Mouse (Mus musculus): ENCODE results near the gene Plcd3. TPM values are rescaled to one million over a fixed set of nuclear protein-coding genes. Genes with fewer than 3 reads are reported as not detected.

Gene Plcd3
- polyA plus RNA-seq, 1 experiment from 2014 or later, result 0.31 TPM

DNA sequence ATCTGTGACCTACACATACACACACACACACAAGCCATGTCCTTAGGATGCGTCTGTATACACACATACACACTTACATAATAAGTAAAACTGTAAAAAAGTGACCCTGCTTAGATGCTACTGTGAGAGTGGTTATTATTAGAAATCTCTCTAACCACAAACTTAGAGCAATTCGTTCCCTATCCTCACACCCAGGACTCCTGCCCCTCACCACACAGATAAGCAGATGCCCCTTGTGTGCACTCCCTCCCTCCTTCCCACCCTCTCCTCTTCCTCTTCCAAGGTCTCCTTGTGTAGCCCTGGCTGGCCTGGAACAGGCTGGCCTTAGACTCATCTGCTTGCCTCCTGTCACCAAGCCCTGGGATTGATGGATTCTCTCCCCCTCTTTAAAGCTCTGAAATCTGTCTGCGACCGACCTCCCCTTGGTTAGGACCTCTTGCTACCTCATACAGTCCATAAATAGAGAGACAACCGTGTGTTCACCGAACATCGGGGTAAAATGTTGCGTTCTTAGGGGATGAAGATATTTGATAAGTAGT lies 34.6 kb upstream of the Plcd3 start:
- no peak for ATAC-seq (ENCODE audit: insufficient read depth)
- H3K4me2 ChIP-seq, result peak overlapping the region; percentile 78
- H3K4me3 ChIP-seq (replicated peaks), result no peak overlapping the region
- WGBS (ENCODE audit: insufficient replicate concordance), result 17% methylated on average over 8 of the region's 8 CpGs
- peak overlapping the region; percentile 96; the same call in 1 of the 2 replicates for H3K27ac ChIP-seq (replicated peaks)
- H3K9ac ChIP-seq, result no peak overlapping the region
- no peaks in the 10 kb centered on the region for H3K9me3 ChIP-seq (replicated peaks)
- H3K36me3 ChIP-seq (replicated peaks), result peaks cover 19% of the 10 kb centered on the region
- H3K4me1 ChIP-seq (replicated peaks), result peaks cover 58% of the 10 kb centered on the region
- no peaks in the 10 kb centered on the region for H3K27me3 ChIP-seq

GRCm38 (mm10) chr11:103134221-103134620 lies 32.8 kb upstream of the Plcd3 start:
- Histone ChIP-seq H3K4me3 (replicated peaks) (peak overlapping the region; percentile 97; the same call in 1 of the 2 replicates), H3K4me1 (replicated peaks) (peaks cover 61% of the 10 kb centered on the region), H3K4me2 (peak overlapping the region; percentile 78), H3K27ac (replicated peaks) (peak overlapping the region; percentile 96), H3K9ac (peak overlapping the region; percentile 71; the same call in 1 of the 2 replicates), H3K36me3 (replicated peaks) (peaks cover 14% of the 10 kb centered on the region), H3K27me3 (no peaks in the 10 kb centered on the region), H3K9me3 (replicated peaks) (no peaks in the 10 kb centered on the region)
- ATAC-seq (ENCODE audit: insufficient read depth), result no peak
- WGBS (ENCODE audit: insufficient replicate concordance), result 57% methylated on average over 3 of the region's 3 CpGs

- peak overlapping the region; percentile 71 for H3K9ac ChIP-seq
- 0 out of 2 replicates have a peak, but pooled peaks have one; percentile 2 for ATAC-seq (ENCODE audit: insufficient read depth)
- no peaks in the 10 kb centered on the region for H3K27me3 ChIP-seq
- H3K9me3 ChIP-seq (replicated peaks), result no peaks in the 10 kb centered on the region
- H3K4me1 ChIP-seq (replicated peaks), result peaks cover 61% of the 10 kb centered on the region
- peak overlapping the region; percentile 96 for H3K27ac ChIP-seq (replicated peaks)
- H3K4me2 ChIP-seq, result peak overlapping the region; percentile 78
- peaks cover 8% of the 10 kb centered on the region for H3K36me3 ChIP-seq (replicated peaks)
- peak overlapping the region; percentile 97 for H3K4me3 ChIP-seq (replicated peaks)
- WGBS (ENCODE audit: insufficient replicate concordance), result 42% methylated on average over 6 of the region's 6 CpGs
These were observed 32.2 kb upstream of the Plcd3 start for GRCm38 (mm10) chr11:103133456-103134185.

DNA sequence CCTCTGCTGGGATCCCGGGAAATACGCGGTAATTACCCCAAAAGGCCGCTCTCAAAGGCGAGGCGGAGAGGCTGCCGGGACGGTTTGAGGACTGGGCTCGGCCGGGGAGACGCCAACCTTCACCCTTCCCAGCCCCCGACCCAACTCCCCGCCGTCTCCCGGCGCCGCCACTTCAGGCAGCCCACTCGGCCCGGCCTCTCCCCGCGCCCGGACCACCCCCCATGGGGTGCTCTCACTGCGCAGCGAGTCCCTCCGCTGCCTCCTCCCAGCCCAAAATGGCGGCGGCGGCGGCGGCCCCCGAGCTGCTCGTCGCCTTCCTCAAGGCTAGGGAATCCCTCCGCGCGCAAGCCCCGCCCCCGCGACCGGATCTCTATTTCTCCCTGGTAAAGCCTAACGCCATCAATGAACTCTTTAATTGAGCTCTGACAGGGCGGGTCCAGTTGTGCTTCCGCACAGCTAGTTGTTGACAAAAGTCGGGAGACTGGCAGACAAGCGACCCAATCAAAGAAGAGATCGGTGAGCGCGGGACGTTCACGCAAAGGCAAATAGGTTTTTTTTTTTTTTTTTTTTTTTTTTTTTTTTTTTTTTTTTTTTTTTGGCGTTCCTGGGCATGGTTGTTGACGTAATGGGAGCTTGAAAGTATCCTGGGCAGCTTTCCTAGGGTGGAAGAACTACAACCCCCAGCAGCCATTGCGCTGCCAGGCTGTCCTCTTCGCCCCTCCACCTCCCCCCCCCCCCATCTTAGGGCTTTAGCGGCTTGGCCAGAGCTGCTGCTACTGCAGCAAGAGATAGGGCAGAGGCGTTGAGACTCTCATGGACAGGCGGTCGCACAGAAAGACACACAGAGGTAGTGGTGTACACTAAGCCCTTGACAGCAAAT lies 31.4 kb upstream of the Plcd3 start:
- H3K27me3 ChIP-seq, result no peaks in the 10 kb centered on the region
- H3K9ac ChIP-seq, result peak overlapping the region; percentile 100
- ATAC-seq (ENCODE audit: insufficient read depth), result peak; percentile 87
- peaks cover 61% of the 10 kb centered on the region for H3K4me1 ChIP-seq (replicated peaks)
- peak overlapping the region; percentile 78 for H3K4me2 ChIP-seq
- H3K27ac ChIP-seq (replicated peaks), result peak overlapping the region; percentile 96
- 0 out of 2 replicates have a peak, but pooled peaks cover 2% of the 10 kb centered on the region for H3K36me3 ChIP-seq (replicated peaks)
- H3K4me3 ChIP-seq (replicated peaks), result peak overlapping the region; percentile 97
- 1% methylated on average over 58 of the region's 58 CpGs for WGBS (ENCODE audit: insufficient replicate concordance)
- no peaks in the 10 kb centered on the region for H3K9me3 ChIP-seq (replicated peaks)

DNA sequence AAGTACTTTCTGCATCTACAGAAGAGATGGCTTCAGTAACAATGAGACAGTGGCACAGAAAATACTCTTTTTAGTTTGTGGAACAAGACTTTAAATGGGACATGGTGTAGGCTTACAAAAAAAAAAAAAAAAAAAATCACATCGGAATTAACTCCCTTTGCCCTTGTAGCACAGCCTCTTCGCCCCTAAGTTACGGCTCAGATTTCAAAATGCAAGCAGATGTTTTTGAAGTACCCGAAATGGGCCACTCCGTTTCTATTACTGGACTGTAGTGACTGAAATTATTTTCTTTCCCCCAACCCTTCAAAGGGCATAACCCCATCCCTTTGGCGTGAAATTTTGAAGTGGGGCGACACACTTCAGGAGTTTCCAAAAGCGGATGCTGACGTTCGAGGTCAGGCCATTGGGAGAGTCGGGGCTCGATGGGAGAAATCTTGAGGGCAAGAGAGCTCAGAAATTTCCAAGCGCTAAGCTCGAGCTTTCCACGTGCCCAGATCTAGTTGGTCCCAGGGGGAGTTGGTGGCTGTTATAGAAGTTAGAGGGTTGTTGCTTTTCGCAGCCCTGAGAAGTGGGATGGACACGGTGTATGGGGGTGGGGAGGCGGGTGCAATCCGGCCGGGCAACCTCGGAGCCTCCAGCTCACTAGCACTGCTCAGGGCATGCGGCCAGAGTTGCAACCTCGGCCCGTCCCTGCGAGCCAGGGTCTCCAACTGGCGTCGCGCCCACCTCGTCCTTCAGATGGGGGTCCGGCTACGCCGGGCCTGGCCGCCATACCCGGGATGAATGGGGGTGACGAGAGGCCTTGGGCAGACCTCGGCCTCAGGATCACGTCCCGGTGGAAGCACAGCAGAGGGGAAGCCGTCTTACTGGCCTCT lies 30.5 kb upstream of the Plcd3 start, which contains the start of gene Hexim2:
TSS of gene Hexim2 (plus strand) at position 729 of the 875 bp plus-strand sequence.
- H3K9me3 ChIP-seq (replicated peaks), result no peaks in the 10 kb centered on the region
- H3K36me3 ChIP-seq (replicated peaks), result 0 out of 2 replicates have a peak, but pooled peaks cover 2% of the 10 kb centered on the region
- H3K27ac ChIP-seq (replicated peaks), result peak within 1 kb of the TSS; percentile 96
- peak within 1 kb of the TSS; percentile 100 for H3K9ac ChIP-seq
- peak; percentile 27 for ATAC-seq (ENCODE audit: insufficient read depth)
- WGBS (ENCODE audit: insufficient replicate concordance), result 1% methylated on average over 39 of the region's 39 CpGs
- no peaks in the 10 kb centered on the region for H3K27me3 ChIP-seq
- H3K4me3 ChIP-seq (replicated peaks), result peak within 1 kb of the TSS; percentile 97
- peak within 1 kb of the TSS; percentile 78 for H3K4me2 ChIP-seq
- H3K4me1 ChIP-seq (replicated peaks), result peaks cover 57% of the 10 kb centered on the region

DNA sequence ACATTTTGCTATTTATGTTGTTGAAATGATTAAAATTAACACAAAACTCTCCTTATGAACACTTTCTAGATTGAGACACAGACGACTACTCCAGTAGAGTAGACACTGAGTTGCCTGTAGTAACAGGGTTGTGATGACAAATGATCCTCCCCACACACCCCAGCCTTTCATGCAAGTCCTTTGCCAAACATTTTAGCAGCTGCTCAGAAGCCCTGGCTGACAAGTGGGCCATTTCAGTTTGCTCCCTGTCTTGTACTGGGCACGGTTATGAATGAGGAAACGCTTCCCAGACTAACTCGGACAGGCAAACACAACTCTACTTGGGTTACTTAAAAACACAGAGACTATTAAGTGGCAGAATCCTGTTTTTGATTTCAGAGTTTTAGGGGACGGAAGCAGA lies 18.9 kb upstream of the Plcd3 start:
- Histone ChIP-seq H3K36me3 (replicated peaks) (no peaks in the 10 kb centered on the region), H3K4me2 (no peak overlapping the region), H3K4me1 (replicated peaks) (peaks cover 26% of the 10 kb centered on the region), H3K9ac (no peak overlapping the region), H3K27me3 (no peaks in the 10 kb centered on the region), H3K9me3 (replicated peaks) (no peaks in the 10 kb centered on the region), H3K4me3 (replicated peaks) (no peak overlapping the region), H3K27ac (replicated peaks) (no peak overlapping the region)
- WGBS (ENCODE audit: insufficient replicate concordance), result 69% methylated on average over 5 of the region's 5 CpGs
- ATAC-seq (ENCODE audit: insufficient read depth), result no peak

DNA sequence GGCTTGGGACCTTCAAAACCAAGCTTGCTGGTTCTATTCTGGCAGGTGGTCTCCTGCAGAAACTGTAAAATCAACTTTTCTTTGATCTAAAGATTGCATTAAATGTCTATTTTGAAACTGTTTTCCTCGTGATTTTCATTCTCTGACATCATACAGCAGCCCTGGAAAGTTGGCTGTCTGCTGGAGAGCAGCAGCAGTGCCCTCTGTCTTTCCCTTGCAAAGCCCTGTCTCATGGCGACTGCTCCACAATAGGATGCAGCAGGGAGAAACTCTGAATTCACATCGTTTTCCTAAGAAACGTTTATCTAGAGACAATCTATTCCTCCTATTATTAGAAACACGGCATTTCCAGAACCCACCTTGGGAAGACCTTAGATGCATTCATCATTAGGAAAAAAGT lies 18.2 kb upstream of the Plcd3 start:
- no peak for ATAC-seq (ENCODE audit: insufficient read depth)
- H3K9ac ChIP-seq, result no peak overlapping the region
- 56% methylated on average over 5 of the region's 5 CpGs for WGBS (ENCODE audit: insufficient replicate concordance)
- H3K9me3 ChIP-seq (replicated peaks), result no peaks in the 10 kb centered on the region
- H3K4me2 ChIP-seq, result no peak overlapping the region
- no peaks in the 10 kb centered on the region for H3K27me3 ChIP-seq
- no peak overlapping the region for H3K4me3 ChIP-seq (replicated peaks)
- no peak overlapping the region for H3K27ac ChIP-seq (replicated peaks)
- H3K4me1 ChIP-seq (replicated peaks), result peaks cover 30% of the 10 kb centered on the region
- H3K36me3 ChIP-seq (replicated peaks), result no peaks in the 10 kb centered on the region

- Histone ChIP-seq H3K27ac (replicated peaks) (no peak overlapping the region), H3K27me3 (no peaks in the 10 kb centered on the region), H3K9me3 (replicated peaks) (no peaks in the 10 kb centered on the region), H3K4me1 (replicated peaks) (peaks cover 37% of the 10 kb centered on the region), H3K4me3 (replicated peaks) (peak overlapping the region; percentile 70), H3K9ac (no peak overlapping the region), H3K36me3 (replicated peaks) (no peaks in the 10 kb centered on the region), H3K4me2 (peak overlapping the region; percentile 93)
- 80% methylated on average over 2 of the region's 2 CpGs for WGBS (ENCODE audit: insufficient replicate concordance)
- ATAC-seq (ENCODE audit: insufficient read depth), result no peak
These were observed 17.4 kb upstream of the Plcd3 start for GRCm38 (mm10) chr11:103118866-103119265.

DNA sequence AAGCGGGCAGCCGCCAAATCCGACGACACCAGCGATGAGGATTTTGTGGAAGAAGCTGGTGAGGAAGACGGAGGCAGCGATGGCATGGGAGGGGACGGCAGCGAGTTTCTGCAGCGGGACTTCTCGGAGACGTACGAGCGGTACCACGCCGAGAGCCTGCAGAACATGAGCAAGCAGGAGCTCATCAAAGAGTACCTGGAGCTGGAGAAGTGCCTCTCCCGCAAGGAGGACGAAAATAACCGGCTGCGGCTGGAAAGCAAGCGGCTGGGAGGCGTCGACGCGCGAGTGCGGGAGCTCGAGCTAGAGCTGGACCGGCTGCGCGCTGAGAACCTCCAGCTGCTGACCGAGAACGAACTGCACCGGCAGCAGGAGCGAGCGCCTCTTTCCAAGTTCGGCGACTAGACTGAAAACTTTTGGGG lies 16.1 kb upstream of the Plcd3 start:
- Histone ChIP-seq H3K27me3 (peaks cover 7% of the 10 kb centered on the region), H3K36me3 (replicated peaks) (no peaks in the 10 kb centered on the region), H3K4me2 (peak overlapping the region; percentile 93), H3K4me3 (replicated peaks) (peak overlapping the region; percentile 70), H3K4me1 (replicated peaks) (peaks cover 50% of the 10 kb centered on the region), H3K9me3 (replicated peaks) (no peaks in the 10 kb centered on the region), H3K9ac (peak overlapping the region; percentile 73), H3K27ac (replicated peaks) (peak overlapping the region; percentile 30; the same call in 1 of the 2 replicates)
- ATAC-seq (ENCODE audit: insufficient read depth), result no peak
- under 1% methylated on average over 38 of the region's 38 CpGs for WGBS (ENCODE audit: insufficient replicate concordance)

GRCm38 (mm10) chr11:103116959-103117590 lies 15.6 kb upstream of the Plcd3 start:
- peak overlapping the region; percentile 73 for H3K9ac ChIP-seq
- ATAC-seq (ENCODE audit: insufficient read depth), result no peak
- peaks cover 55% of the 10 kb centered on the region for H3K4me1 ChIP-seq (replicated peaks)
- 0% methylated on average over 35 of the region's 35 CpGs for WGBS (ENCODE audit: insufficient replicate concordance)
- peak overlapping the region; percentile 70 for H3K4me3 ChIP-seq (replicated peaks)
- H3K27me3 ChIP-seq, result peaks cover 12% of the 10 kb centered on the region
- no peaks in the 10 kb centered on the region for H3K9me3 ChIP-seq (replicated peaks)
- H3K4me2 ChIP-seq, result peak overlapping the region; percentile 93
- no peaks in the 10 kb centered on the region for H3K36me3 ChIP-seq (replicated peaks)
- H3K27ac ChIP-seq (replicated peaks), result peak overlapping the region; percentile 91
